Mouse (Mus musculus): ENCODE results near the gene AY074887.

AY074887 gene

GRCm38 (mm10) chr9:54916401-54916800, 34.4 kb downstream of the AY074887 start:
- DNase-seq (ENCODE audit: low spot score): no peak

- DNase-seq (ENCODE audit: low spot score): no peak
Observed at GRCm38 (mm10) chr9:54915576-54915975, 35.2 kb downstream of the AY074887 start.

- no peak for DNase-seq (ENCODE audit: low spot score)
Observed at GRCm38 (mm10) chr9:54909446-54909845, 41.4 kb downstream of the AY074887 start.
